Mouse (Mus musculus): ENCODE measurements around the gene Avpi1. TPM values are rescaled to one million over a fixed set of nuclear protein-coding genes. Genes with fewer than 3 reads are reported as not detected.
"Not testable (repeated sequence)": the region's sequence is repeated elsewhere in the genome, so short reads cannot be mapped to it uniquely, and the experiment has no call there.

The Avpi1 gene
- total RNA-seq, 2 experiments from 2014 or later: 10.5 to 11.0 TPM

GRCm38 (mm10) chr19:42125501-42126218 is 3.2 kb downstream of the Avpi1 start:
- DNase-seq: no peak
- intact Hi-C loops (cut with DNase I; ENCODE audit: low total_unique reads): no loop called here

- intact Hi-C loops (cut with DNase I; ENCODE audit: low total_unique reads): no loop called here
- DNase-seq: no peak
These were observed 4.2 kb downstream of the Avpi1 start for GRCm38 (mm10) chr19:42124684-42125083.

GRCm38 (mm10) chr19:42120451-42120850 is 8.4 kb downstream of the Avpi1 start:
- DNase-seq: no peak

GRCm38 (mm10) chr19:42118596-42118995 is 10.3 kb downstream of the Avpi1 start:
- intact Hi-C loops (cut with DNase I; ENCODE audit: low total_unique reads): no loop called here
- DNase-seq: no peak

More at GRCm38 (mm10) chr19:42120451-42120850, 8.4 kb downstream of the Avpi1 start:
- intact Hi-C loops (cut with DNase I; ENCODE audit: low total_unique reads): no loop called here

- intact Hi-C loops (cut with DNase I; ENCODE audit: low total_unique reads): no loop called here
- DNase-seq: no peak
These were observed 10.7 kb downstream of the Avpi1 start for GRCm38 (mm10) chr19:42118142-42118541.

GRCm38 (mm10) chr19:42115783-42116335 is 13.0 kb downstream of the Avpi1 start:
- no peak for DNase-seq

GRCm38 (mm10) chr19:42104681-42105080 is 24.2 kb downstream of the Avpi1 start:
- intact Hi-C loops (cut with DNase I; ENCODE audit: low total_unique reads): no loop called here
- DNase-seq: no peak

More at GRCm38 (mm10) chr19:42115783-42116335, 13.0 kb downstream of the Avpi1 start:
- intact Hi-C loops (cut with DNase I; ENCODE audit: low total_unique reads): no loop called here

GRCm38 (mm10) chr19:42099406-42099805 is 29.5 kb downstream of the Avpi1 start:
- DNase-seq: no peak
- intact Hi-C loops (cut with DNase I; ENCODE audit: low total_unique reads): loop anchor here (10.0 kb wide), 1 partner anchor 55 kb away; no protein-coding TSS in a partner anchor

- intact Hi-C loops (cut with DNase I; ENCODE audit: low total_unique reads): loop anchor here (10.0 kb wide), 1 partner anchor 64 kb away; no protein-coding TSS in a partner anchor
- peak; percentile 45 for DNase-seq
These were observed 38.2 kb downstream of the Avpi1 start for GRCm38 (mm10) chr19:42090637-42091141.

- intact Hi-C loops (cut with DNase I; ENCODE audit: low total_unique reads): loop anchor here (10.0 kb wide), 1 partner anchor 65 kb away; no protein-coding TSS in a partner anchor
- DNase-seq: peak; percentile 99
These were observed 38.9 kb downstream of the Avpi1 start, which contains the start of gene Pi4k2a for GRCm38 (mm10) chr19:42089748-42090595. Gene Pi4k2a, plus strand, starts transcription at chr19:42090470.

GRCm38 (mm10) chr19:42089103-42089747 is 39.6 kb downstream of the Avpi1 start:
- intact Hi-C loops (cut with DNase I; ENCODE audit: low total_unique reads): no loop called here
- peak; percentile 43 for DNase-seq

GRCm38 (mm10) chr19:42086166-42086565 is 42.7 kb downstream of the Avpi1 start, which contains the start of gene Morn4:
Gene Morn4, minus strand, starts transcription at chr19:42086357.
- DNase-seq: peak; percentile 70
- intact Hi-C loops (cut with DNase I; ENCODE audit: low total_unique reads): no loop called here

- no peak for DNase-seq
- intact Hi-C loops (cut with DNase I; ENCODE audit: low total_unique reads): no loop called here
These were observed 43.2 kb downstream of the Avpi1 start for GRCm38 (mm10) chr19:42085690-42086089.

GRCm38 (mm10) chr19:42081613-42082012 is 47.2 kb downstream of the Avpi1 start:
- DNase-seq; intact Hi-C loops (cut with DNase I; ENCODE audit: low total_unique reads): not testable (repeated sequence)

GRCm38 (mm10) chr19:42080469-42080868 is 48.4 kb downstream of the Avpi1 start:
- no peak for DNase-seq
- intact Hi-C loops (cut with DNase I; ENCODE audit: low total_unique reads): no loop called here

GRCm38 (mm10) chr19:42079950-42080349 is 48.9 kb downstream of the Avpi1 start:
- intact Hi-C loops (cut with DNase I; ENCODE audit: low total_unique reads): no loop called here
- DNase-seq: no peak

- intact Hi-C loops (cut with DNase I; ENCODE audit: low total_unique reads): no loop called here
These were observed 49.9 kb downstream of the Avpi1 start for GRCm38 (mm10) chr19:42079006-42079405.

GRCm38 (mm10) chr19:42078566-42078965 is 50.3 kb downstream of the Avpi1 start:
- intact Hi-C loops (cut with DNase I; ENCODE audit: low total_unique reads): no loop called here
- DNase-seq: no peak

More at GRCm38 (mm10) chr19:42079006-42079405, 49.9 kb downstream of the Avpi1 start:
- no peak for DNase-seq

- intact Hi-C loops (cut with DNase I; ENCODE audit: low total_unique reads): no loop called here
- no peak for DNase-seq
These were observed 52.9 kb downstream of the Avpi1 start for GRCm38 (mm10) chr19:42075992-42076391.

Measured in gastrocnemius, postnatal 14 days (tissue).